Mouse (Mus musculus): ENCODE data around the gene Cnr2. TPM values are rescaled to one million over a fixed set of nuclear protein-coding genes. Genes with fewer than 3 reads are reported as not detected.

Gene Cnr2
- polyA plus RNA-seq, 1 experiment: 0.38 TPM

DNA sequence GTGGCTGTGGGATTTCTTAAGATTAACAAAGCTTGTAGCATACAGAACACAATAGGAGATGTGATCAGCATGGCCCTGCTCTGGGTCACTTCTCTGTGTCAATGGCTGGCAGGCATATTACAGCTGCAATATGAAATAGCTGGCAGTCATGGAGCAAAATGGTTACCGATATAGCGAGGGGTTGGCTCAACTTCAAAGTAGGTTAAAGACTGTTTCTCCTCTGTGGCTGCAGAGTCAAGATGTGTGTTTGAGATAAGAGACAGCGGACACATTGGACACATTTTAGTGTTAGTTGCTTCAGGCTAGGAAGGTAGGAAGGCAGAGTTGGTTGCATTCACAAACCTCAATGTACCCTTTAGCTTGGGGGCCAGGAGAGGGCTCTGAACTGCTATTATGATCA lies 11.4 kb downstream of the Cnr2 start:
- H3K27ac ChIP-seq (ENCODE audit: control insufficient read depth, insufficient read depth, low read depth, low read length): no peak overlapping the region
- TF ChIP-seq CTCF (IDR thresholded peaks at IDR 0.05; ENCODE audit: control insufficient read depth, insufficient read depth, insufficient replicate concordance, low read depth, low read length): no peak
- no peak for TF ChIP-seq POLR2A (IDR thresholded peaks at IDR 0.05; ENCODE audit: control insufficient read depth, low read depth, low read length)
- H3K4me1 ChIP-seq (ENCODE audit: control insufficient read depth, insufficient read depth, low read length): no peaks in the 10 kb centered on the region
- no peaks in the 10 kb centered on the region for H3K36me3 ChIP-seq (ENCODE audit: control insufficient read depth, insufficient read depth, low read length)
- no peak overlapping the region for H3K4me3 ChIP-seq (ENCODE audit: control insufficient read depth, low read depth, low read length)
- no peaks in the 10 kb centered on the region for H3K27me3 ChIP-seq (ENCODE audit: control insufficient read depth, insufficient read depth, low read length)

DNA sequence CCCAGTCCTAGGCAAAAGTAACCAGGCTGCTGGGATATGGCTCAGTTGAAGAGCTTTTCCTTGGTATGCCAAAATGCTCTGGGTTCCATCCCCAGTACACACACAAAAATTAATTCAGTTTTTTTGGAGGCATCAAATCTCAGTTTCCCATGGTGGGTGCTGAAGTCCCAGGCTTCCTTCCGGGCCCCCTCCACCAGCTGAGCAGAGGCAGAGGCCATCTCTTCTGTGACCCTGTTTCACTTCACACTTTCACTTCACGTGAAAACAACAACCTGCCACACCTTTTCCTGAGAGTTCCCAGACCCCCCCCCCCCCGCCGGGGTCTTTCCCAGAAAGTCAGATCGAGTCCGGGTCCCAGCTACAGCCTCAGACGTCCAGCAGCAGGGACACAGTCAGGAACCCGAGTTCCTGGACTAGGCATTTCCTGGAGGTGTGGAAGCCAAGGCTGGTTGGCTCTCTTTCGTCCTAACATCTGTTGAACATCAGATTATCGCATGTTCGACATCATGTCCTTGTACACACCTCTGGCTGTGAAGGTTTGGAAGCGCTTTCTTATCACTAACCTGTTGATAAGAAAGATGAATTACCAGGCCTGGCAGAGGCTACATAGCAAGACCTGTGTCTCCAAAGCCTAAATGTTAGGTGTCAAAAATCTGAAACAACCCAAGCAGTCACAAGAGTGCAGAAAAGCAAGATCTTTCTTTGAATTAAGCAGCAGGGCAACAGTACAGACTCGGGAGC lies 14.3 kb downstream of the Cnr2 start:
- Histone ChIP-seq H3K4me1 (ENCODE audit: control insufficient read depth, insufficient read depth, low read length) (no peaks in the 10 kb centered on the region), H3K4me3 (ENCODE audit: control insufficient read depth, low read depth, low read length) (no peak overlapping the region)
- no peak for TF ChIP-seq POLR2A (IDR thresholded peaks at IDR 0.05; ENCODE audit: control insufficient read depth, low read depth, low read length)
- no peak for TF ChIP-seq CTCF (IDR thresholded peaks at IDR 0.05; ENCODE audit: control insufficient read depth, insufficient read depth, insufficient replicate concordance, low read depth, low read length)

DNA sequence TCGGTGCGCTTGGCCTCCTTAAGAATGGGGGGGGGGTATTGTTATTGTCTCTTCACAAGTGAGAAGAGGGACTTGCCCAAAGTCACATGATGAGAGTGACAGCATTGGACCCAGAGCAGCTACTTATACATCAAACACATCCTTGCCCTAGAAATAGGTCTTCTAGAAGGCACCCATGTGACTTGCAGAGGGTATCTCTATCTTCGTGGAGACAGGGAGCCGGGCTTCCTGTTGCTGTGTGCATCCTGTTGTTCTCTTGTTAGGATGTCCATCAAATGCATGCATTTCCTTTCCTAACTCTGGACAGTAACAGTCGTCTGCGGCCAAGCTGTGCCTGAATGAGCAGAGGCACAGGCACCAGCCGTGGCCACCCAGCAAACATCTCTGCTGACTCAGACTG lies 16.3 kb downstream of the Cnr2 start:
- TF ChIP-seq POLR2A (IDR thresholded peaks at IDR 0.05; ENCODE audit: control insufficient read depth, low read depth, low read length) (no peak), CTCF (IDR thresholded peaks at IDR 0.05; ENCODE audit: control insufficient read depth, insufficient read depth, insufficient replicate concordance, low read depth, low read length) (no peak)
- Histone ChIP-seq H3K27ac (ENCODE audit: control insufficient read depth, insufficient read depth, low read depth, low read length) (no peak overlapping the region), H3K36me3 (ENCODE audit: control insufficient read depth, insufficient read depth, low read length) (no peaks in the 10 kb centered on the region), H3K4me3 (ENCODE audit: control insufficient read depth, low read depth, low read length) (no peak overlapping the region), H3K27me3 (ENCODE audit: control insufficient read depth, insufficient read depth, low read length) (no peaks in the 10 kb centered on the region), H3K4me1 (ENCODE audit: control insufficient read depth, insufficient read depth, low read length) (peaks cover under 1% of the 10 kb centered on the region)

More for the DNA sequence above, 14.3 kb downstream of the Cnr2 start:
- no peaks in the 10 kb centered on the region for H3K27me3 ChIP-seq (ENCODE audit: control insufficient read depth, insufficient read depth, low read length)
- no peak overlapping the region for H3K27ac ChIP-seq (ENCODE audit: control insufficient read depth, insufficient read depth, low read depth, low read length)
- no peaks in the 10 kb centered on the region for H3K36me3 ChIP-seq (ENCODE audit: control insufficient read depth, insufficient read depth, low read length)

DNA sequence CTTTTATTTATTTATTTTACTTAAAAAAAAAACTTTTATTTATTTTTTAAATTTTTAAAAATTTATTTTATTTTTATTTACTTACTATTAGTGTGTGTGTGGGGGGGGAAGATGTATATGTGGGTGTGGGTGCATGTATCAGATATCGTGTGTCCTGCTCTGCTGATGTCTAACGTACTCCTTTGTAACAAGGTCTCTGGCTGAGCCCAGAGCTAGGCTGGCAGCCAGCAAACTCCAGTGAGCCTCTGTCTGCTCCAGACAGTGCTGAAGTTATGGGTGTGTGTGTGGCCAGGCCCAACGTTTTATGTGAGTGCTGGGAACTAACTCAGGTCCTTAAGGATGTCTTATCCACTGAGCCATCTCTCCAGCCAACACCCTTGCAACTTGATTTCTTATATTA lies 17.0 kb downstream of the Cnr2 start:
- H3K4me1 ChIP-seq (ENCODE audit: control insufficient read depth, insufficient read depth, low read length): peaks cover 4% of the 10 kb centered on the region
- no peaks in the 10 kb centered on the region for H3K36me3 ChIP-seq (ENCODE audit: control insufficient read depth, insufficient read depth, low read length)
- TF ChIP-seq POLR2A (IDR thresholded peaks at IDR 0.05; ENCODE audit: control insufficient read depth, low read depth, low read length): no peak
- no peak for TF ChIP-seq CTCF (IDR thresholded peaks at IDR 0.05; ENCODE audit: control insufficient read depth, insufficient read depth, insufficient replicate concordance, low read depth, low read length)
- H3K27ac ChIP-seq (ENCODE audit: control insufficient read depth, insufficient read depth, low read depth, low read length): no peak overlapping the region
- no peak overlapping the region for H3K4me3 ChIP-seq (ENCODE audit: control insufficient read depth, low read depth, low read length)
- H3K27me3 ChIP-seq (ENCODE audit: control insufficient read depth, insufficient read depth, low read length): no peaks in the 10 kb centered on the region

DNA sequence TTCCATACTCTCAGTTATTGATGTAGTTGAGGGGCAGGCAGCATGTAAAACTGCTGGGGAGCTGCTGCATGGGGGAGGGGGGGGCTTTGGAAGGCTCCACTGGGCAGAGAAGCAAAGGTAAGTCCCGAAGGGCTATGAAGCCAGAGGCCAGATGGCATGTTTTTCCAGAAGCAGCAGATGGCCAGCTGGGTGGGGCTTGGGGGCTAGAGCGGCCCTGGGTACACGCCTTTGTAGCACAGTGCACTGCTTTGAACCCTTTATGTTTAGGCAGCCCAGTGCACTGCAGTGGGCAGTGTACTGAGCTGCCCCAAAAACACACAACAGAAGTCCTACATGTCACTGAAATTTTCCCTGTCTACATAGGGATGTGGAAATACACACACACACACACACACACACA lies 17.6 kb downstream of the Cnr2 start:
- Histone ChIP-seq H3K4me3 (ENCODE audit: control insufficient read depth, low read depth, low read length) (no peak overlapping the region), H3K4me1 (ENCODE audit: control insufficient read depth, insufficient read depth, low read length) (peaks cover 4% of the 10 kb centered on the region), H3K36me3 (ENCODE audit: control insufficient read depth, insufficient read depth, low read length) (no peaks in the 10 kb centered on the region), H3K27me3 (ENCODE audit: control insufficient read depth, insufficient read depth, low read length) (no peaks in the 10 kb centered on the region), H3K27ac (ENCODE audit: control insufficient read depth, insufficient read depth, low read depth, low read length) (no peak overlapping the region)
- TF ChIP-seq POLR2A (IDR thresholded peaks at IDR 0.05; ENCODE audit: control insufficient read depth, low read depth, low read length) (no peak), CTCF (IDR thresholded peaks at IDR 0.05; ENCODE audit: control insufficient read depth, insufficient read depth, insufficient replicate concordance, low read depth, low read length) (no peak)

DNA sequence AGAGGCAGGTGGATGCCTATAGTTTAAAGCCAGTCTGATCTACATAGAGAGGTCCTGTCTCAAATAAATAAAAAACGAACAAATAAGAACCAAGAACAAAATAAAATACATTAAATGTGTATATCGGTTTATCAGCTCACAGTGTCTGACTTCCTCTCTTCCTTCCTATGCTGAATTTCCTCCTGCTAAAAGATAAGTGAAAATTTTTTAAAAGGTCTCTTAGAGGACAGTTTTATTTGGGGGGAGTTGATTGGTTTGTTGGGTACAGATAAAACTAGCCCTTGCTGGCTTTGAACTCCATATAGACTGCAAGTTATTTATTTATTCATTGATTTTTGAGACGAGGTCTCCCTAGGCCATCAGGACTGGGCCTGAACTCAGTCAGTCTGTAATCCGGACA lies 18.2 kb downstream of the Cnr2 start:
- Histone ChIP-seq H3K36me3 (ENCODE audit: control insufficient read depth, insufficient read depth, low read length) (no peaks in the 10 kb centered on the region), H3K27me3 (ENCODE audit: control insufficient read depth, insufficient read depth, low read length) (no peaks in the 10 kb centered on the region), H3K4me1 (ENCODE audit: control insufficient read depth, insufficient read depth, low read length) (peaks cover 4% of the 10 kb centered on the region), H3K27ac (ENCODE audit: control insufficient read depth, insufficient read depth, low read depth, low read length) (no peak overlapping the region), H3K4me3 (ENCODE audit: control insufficient read depth, low read depth, low read length) (no peak overlapping the region)
- no peak for TF ChIP-seq CTCF (IDR thresholded peaks at IDR 0.05; ENCODE audit: control insufficient read depth, insufficient read depth, insufficient replicate concordance, low read depth, low read length)
- no peak for TF ChIP-seq POLR2A (IDR thresholded peaks at IDR 0.05; ENCODE audit: control insufficient read depth, low read depth, low read length)

DNA sequence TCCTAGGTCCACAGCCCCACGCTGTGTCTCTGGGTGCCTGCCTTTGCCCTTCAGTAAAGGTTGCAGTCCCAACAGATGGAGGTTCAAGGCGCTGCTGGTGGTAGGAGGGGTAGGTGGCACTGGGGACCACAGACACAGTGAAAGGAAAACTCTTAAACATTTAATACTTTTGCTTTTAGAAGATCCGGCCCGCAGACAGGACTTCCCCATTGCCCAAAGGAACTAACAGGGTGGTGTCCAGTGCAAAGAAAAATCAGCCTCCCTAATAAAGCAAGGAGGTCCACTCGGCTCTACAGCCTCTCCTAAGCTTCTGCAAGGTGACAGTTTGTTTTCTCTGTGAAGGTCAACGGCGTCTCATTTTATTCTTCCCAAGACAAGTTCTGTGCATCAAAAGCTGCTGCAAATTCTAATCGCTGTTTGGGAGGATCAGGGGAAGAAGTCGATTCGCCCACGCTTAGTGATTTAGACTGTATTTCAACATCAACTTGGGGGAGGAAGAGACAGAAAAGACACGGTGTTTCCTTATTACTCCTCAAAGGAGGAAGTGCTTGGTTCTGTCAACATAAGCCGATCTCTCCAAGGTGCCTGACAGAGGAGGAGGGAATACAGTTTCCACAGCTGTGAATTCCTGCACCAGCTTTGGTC lies 23.6 kb downstream of the Cnr2 start:
- Histone ChIP-seq H3K4me3 (ENCODE audit: control insufficient read depth, low read depth, low read length) (no peak overlapping the region), H3K27ac (ENCODE audit: control insufficient read depth, insufficient read depth, low read depth, low read length) (peak overlapping the region; percentile 45; the same call in 1 of the 2 replicates), H3K27me3 (ENCODE audit: control insufficient read depth, insufficient read depth, low read length) (no peaks in the 10 kb centered on the region), H3K36me3 (ENCODE audit: control insufficient read depth, insufficient read depth, low read length) (no peaks in the 10 kb centered on the region), H3K4me1 (ENCODE audit: control insufficient read depth, insufficient read depth, low read length) (peaks cover 16% of the 10 kb centered on the region)
- no peak for TF ChIP-seq CTCF (IDR thresholded peaks at IDR 0.05; ENCODE audit: control insufficient read depth, insufficient read depth, insufficient replicate concordance, low read depth, low read length)
- TF ChIP-seq POLR2A (IDR thresholded peaks at IDR 0.05; ENCODE audit: control insufficient read depth, low read depth, low read length): no peak
